Mouse (Mus musculus): ENCODE results near the gene Tmem191c. TPM values are rescaled to one million over a fixed set of nuclear protein-coding genes. Genes with fewer than 3 reads are reported as not detected.
"Not testable (repeated sequence)": the region's sequence is repeated elsewhere in the genome, so short reads cannot be mapped to it uniquely, and the experiment has no call there.

Tmem191c gene
- 9.2 and 19.0 TPM in 2 replicates for total RNA-seq (2014; fragmentation: Nextera tagmentation)
- total RNA-seq (2017), result 0.33 and 2.3 TPM in 2 replicates

DNA sequence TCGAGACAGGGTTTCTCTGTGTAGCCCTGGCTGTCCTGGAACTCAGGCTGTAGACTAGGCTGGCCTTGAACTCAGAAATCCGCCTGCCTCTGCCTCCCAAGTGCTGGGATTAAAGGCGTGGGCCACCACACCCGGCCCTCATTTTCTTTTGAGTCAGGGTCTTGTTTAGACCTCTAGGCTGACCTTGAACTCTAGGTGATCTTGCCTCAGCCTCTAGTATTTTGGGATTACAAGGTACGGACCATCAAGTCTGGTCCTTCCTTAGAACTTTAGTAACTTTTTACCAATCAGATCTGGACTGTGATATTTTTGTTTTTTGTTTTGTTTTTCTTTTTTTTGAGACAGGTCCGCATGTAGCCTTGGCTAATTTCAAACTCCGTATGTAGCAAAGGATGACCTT, at the start of gene Tmem191c:
Tmem191c (plus strand) TSS at position 357 of the 400 bp plus-strand sequence.
- ATAC-seq (replicated peaks; ENCODE audit: low FRiP score, low TSS enrichment, poor library complexity, severe bottlenecking), result no peak

DNA sequence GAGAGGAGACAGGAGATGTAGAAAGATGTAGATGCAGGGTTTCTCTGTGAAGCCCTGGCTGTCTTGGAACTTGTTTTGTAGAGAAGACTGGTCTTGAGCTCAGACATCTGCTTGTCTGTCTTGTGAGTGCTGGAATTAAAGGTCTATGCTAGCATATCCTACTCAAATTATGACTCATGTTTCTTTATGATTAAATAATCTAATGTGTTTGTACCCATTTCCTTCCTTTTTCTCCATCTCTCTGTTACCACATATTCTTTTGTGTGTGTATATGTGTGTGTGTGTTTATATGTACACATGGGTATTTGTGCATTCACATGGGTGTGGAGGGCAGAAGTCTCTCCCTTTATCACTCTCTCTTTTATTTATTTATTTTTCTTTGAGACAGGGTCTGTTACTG, 49.4 kb upstream of the Tmem191c start:
- no peak for ATAC-seq (replicated peaks; ENCODE audit: low FRiP score, low TSS enrichment, poor library complexity, severe bottlenecking)

DNA sequence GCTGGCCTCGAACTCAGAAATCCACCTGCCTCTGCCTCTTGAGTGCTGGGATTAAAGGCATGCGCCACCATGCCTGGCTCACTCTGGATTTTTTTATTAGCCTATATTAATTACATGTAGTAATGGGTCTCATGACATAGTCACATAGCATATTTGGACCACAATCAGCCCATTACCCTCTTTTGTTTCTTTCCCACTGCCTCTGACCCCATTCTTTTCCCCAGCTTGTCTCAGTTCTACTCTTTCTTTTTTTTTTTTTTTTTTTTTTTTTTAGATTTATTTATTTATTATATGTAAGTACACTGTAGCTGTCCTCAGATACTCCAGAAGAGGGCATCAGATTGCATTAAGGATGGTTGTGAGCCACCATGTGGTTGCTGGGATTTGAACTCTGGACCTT, 44.4 kb upstream of the Tmem191c start:
- not testable (repeated sequence) for ATAC-seq (replicated peaks; ENCODE audit: low FRiP score, low TSS enrichment, poor library complexity, severe bottlenecking)

DNA sequence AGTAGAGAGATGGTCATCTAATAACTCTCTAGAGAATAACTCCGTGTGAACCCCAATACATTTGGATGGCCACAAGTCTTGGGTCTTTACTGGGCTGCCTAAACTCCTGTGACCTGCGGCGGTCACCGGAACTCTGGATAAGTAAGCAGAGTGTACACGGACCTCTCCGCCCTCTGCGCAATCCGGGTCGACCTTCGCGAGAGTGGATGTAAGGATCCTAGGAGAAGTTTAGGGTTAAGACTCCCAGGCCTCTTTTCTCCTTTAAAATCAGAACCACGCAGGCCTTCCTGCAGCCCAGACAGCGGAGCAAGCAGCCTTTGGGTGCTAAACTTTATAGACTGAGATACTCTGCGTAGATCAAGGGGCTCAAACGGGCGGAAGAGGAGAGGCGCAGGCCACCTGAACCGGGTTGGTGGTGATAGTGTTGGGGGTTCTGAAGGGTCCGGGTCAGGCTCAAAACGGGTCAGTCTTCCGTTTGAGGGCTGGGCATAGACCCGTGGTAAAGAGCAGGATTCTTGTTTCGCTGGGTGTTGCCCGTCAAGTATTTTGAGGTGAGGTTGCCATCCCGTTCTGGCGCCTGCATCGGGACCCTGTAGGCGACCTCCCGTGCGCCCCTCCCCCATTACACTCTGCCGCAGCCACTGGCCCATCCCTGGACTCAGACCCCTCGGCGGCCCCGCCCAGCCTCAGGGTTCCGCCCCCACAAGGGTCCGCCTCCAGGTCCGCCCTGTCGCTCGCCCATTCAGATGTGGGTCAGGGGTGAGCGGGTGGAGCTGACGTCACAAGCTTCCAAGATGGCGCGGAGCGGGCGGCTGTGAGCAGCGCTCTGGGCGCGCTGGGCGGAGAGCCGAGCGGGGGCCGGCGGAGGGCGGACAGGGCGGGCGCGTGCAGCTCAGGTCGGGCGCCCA, 42.8 kb upstream of the Tmem191c start, which contains the start of gene Hic2:
Hic2 (plus strand) TSS at position 779 of the 908 bp plus-strand sequence.
- peak; percentile 80 for ATAC-seq (replicated peaks; ENCODE audit: low FRiP score, low TSS enrichment, poor library complexity, severe bottlenecking)

DNA sequence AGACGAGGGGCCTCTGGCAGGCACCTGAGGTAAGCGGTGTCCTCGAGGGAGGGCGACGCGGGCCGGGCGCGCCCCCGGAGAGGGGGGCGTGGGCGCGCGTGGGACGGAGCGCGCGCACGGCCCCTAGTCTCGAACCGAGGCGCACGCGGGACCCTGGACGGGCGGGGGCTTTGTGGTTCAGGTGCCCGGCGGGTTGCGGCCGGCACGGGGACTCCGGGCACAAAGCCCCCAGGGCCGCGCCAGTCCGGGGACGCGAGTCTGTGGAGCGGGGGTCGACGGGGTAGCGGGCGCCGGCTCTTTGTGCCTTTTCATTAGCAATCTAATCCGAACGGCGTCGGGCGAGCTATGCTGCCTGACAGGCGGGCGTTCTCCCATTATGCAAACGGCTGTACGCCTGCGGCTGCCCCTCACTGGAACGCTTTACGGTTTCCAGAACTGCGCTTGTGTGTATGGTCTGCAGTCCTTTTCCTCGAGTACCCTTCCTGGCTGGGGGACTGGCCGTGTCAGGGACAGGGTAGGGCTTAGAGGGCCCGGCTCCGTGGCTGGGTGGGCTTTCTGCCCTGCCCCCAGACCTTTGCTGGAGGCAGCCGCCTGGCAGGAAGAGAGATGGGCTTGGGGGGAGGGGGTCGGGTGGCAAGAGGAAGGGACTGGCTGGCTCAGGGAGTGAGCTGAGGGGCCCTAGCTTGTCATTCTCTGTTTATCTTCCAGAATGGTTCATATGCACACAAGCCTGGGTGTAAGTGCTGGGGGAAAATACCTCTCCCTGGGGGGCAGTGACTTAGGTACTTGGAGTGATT, 42.0 kb upstream of the Tmem191c start:
- ATAC-seq (replicated peaks; ENCODE audit: low FRiP score, low TSS enrichment, poor library complexity, severe bottlenecking), result no peak

DNA sequence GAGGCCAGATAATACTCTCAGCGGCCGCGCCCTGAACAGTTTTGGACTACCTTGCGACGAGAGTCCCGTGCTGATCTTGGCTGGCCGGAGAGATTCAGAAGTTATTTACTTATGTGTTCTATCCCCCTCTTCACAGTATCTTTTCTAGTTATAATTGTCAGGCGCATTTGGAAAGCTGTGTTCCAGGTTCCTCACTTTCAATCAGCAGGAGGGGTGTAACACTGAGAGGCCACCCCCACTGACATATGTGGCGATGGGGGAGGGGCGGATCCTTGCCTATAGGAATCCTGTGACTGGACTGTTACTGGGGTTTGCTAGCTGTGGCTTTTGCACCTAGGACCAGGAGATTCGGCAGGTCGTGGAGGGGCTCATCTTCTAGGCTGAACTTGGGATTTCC, 41.4 kb upstream of the Tmem191c start:
- no peak for ATAC-seq (replicated peaks; ENCODE audit: low FRiP score, low TSS enrichment, poor library complexity, severe bottlenecking)

DNA sequence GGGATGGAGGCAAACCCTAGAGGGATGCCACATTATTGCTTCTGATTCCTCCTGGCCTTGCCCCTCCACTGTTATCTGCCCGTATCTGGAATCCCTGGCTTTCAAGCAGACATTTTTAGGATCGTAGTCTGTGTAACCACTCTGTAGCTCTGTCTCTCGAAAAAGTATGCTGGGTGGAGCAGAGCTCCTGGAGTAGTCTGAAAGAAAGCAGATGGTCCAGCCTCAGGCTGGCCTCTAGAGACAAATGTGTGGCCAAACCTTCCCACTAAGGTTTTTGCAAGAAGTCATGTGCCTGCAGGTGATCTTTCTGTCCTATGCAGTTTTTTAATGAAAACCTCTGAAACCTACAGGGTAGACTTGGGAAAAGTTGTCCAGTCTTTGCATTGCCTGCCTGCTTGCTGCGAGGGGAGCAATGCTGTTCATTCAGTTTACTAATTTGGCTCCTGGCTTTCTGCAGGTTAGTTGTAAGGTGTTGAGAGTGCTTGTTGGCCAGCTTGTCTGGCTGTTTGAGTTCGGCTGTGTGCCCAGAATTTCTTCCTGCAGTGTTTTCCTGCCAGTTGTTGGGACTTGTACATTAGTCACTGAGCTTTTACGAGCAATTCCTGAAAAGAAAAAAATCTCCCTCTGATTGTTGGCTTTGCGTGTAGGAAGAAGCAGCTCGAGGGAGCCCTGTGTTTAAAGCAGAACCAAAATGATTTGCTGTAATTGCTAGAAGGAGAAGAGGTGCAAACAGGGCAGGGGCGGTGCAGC, 40.8 kb upstream of the Tmem191c start:
- ATAC-seq (replicated peaks; ENCODE audit: low FRiP score, low TSS enrichment, poor library complexity, severe bottlenecking), result no peak

DNA sequence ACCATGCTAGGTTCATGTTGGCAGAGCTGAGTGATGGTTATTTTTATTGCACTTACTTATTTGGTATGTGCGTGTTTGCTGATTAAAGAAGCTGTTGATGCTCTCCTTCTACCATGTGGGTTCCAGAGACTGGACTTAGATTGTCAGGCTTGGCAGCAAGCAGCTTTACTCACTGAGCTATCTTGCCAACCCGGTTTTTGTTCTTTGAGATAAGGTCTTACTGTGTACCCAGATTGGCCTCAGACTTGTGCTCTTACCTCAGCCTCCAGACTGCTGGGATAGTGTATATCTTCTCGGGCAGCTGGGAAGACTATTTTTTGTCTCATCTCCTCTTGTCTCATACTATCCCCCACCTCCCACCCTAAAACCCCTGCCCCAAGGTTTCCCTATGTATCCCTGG, 38.2 kb upstream of the Tmem191c start:
- ATAC-seq (replicated peaks; ENCODE audit: low FRiP score, low TSS enrichment, poor library complexity, severe bottlenecking), result peak; percentile 84

DNA sequence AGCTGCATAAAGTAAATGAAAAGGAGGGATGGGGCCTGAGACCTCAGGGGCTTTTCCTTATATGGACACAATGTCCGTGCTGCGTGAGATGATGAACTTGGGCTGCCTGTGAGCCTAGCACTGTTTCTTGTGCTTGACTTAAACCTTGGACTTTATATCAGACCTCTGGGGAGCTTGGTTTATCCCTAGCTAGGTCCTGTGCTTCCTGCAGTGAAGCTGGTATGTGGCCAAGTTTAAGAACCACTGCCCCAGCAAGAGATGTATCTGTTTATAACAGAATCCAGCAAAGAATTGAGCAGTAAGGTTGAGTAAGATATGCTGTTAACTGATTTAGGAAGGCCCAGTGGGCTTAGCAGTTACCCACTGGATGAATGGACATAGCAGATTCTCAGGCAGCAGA, 36.5 kb upstream of the Tmem191c start:
- ATAC-seq (replicated peaks; ENCODE audit: low FRiP score, low TSS enrichment, poor library complexity, severe bottlenecking), result no peak

DNA sequence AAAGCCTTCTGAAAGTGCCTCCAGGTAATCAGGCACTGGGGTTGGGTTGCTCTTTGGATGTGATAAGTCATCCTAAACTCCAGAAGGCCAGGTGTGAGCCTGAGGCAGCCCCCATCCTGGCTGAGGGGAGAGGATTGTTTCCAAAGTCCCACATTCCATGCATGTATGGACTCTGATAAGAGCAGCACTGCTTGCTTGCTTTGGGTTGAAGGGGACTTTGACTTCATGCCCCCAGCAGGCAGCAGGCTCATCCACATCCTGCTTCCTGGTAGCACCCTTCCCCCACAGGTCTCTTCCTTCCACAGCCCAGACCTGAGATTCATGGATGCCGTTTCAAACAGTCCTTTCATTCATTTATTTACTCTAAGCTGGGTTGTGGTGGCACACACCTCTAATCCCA, 32.1 kb upstream of the Tmem191c start:
- no peak for ATAC-seq (replicated peaks; ENCODE audit: low FRiP score, low TSS enrichment, poor library complexity, severe bottlenecking)

DNA sequence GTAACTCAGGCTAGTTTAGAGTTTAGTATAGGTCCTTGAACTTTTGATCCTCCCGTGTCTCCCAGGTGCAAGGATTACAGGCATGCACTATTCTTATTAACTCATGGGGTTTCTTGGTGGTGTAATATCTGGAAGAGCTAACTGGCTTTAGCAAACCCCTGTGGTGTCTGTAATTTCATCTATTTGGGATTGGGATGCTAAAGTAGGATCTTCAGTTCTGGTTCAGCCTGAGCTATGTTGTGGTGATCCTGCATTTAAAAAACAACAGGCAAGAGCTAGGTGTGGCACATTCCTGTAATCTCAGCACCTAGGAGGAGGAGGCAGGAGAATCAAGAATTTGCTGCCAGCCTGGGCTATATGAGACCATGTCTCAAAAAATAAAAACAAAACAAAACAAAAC, 30.9 kb upstream of the Tmem191c start:
- ATAC-seq (replicated peaks; ENCODE audit: low FRiP score, low TSS enrichment, poor library complexity, severe bottlenecking), result no peak

DNA sequence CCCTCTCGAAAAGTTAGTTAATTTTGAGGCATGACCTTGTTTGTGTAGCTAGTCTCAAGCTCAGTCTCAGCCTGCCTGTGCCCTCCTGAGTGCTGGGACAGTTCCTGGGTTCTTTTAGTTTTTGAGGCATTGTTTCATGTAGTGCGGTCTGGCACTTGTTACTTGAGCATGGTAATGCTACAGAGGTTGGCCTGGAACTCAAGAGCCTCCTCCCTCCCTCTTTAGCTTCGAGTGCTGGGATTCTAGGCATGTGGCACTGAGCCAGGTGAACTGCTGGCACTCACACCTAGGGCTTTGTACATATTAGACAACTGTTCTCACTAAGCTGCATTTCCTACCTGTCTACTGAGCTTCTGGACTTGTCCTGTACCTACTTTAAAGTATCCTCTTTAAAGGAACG, 28.1 kb upstream of the Tmem191c start:
- ATAC-seq (replicated peaks; ENCODE audit: low FRiP score, low TSS enrichment, poor library complexity, severe bottlenecking), result no peak

DNA sequence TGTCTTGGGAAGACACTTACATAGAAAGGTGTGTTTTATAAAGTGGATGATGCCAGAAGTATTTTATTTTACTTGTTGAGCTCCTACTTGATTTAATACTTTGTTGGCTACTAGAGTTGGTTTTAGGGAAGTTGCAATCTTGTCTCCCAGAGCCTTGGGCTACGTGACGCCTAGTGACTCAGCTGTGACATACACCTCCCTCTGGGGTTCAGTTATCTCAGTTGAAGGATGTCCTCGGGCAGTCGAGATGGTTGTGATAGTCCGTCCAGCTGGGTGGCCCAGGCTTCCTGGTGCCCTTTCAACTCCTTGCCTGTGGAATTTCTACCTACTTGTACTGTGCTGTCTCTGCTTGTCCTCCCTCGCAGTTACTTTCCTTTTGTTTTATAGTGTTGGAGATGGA, 26.7 kb upstream of the Tmem191c start:
- ATAC-seq (replicated peaks; ENCODE audit: low FRiP score, low TSS enrichment, poor library complexity, severe bottlenecking), result peak; percentile 56

DNA sequence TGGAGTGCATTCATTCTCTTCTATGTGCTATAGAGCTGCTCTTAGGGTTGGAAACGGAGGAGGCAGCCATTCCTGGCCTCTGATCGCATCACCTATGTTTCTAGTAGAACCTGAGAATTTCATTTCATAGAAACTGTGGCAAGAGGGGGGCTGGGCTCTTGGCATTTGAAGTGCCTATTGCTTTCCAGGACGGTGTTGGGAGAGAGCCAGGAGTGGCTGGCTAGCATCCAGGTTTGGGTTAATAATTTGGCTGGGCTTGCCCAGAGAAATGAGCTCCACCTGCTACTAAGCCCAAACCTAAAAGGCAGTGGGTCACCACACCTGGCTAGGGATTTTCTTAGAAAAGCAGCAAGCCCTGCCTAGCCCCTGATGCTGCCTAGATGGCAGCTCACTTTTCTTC, 24.3 kb upstream of the Tmem191c start:
- peak; percentile 19; the same call in 1 of the 2 replicates for ATAC-seq (replicated peaks; ENCODE audit: low FRiP score, low TSS enrichment, poor library complexity, severe bottlenecking)

DNA sequence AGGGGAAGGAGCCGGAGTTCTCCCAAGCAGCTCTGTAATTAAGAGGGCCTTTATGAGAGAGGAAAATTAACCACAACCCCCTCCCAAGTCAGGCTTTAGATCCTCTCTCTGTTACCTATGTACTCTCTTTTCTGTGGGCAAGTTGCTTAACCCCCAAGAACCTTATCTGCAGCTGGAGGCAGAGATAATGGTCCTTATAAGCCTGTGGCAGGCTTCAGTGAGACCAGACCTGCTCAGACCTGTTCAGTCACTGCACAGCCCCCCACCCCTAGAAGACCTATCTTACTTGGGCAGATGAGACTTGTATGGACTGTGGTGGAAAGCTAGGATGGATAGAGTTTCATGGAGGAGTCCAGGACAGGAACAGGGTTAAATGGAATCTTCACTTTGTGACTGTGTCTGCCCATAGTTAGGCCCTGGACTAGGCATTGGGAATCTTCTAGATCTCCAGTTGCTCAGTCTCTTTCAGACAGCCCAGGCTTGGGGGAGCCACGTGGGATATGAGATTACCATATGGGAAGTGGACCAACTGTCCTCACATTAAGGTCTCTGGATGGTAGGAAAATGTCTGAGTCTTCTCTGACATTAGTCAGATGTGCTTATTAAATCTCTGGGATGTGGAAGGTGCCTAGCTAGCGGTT, 23.7 kb upstream of the Tmem191c start:
- ATAC-seq (replicated peaks; ENCODE audit: low FRiP score, low TSS enrichment, poor library complexity, severe bottlenecking), result peak; percentile 72

DNA sequence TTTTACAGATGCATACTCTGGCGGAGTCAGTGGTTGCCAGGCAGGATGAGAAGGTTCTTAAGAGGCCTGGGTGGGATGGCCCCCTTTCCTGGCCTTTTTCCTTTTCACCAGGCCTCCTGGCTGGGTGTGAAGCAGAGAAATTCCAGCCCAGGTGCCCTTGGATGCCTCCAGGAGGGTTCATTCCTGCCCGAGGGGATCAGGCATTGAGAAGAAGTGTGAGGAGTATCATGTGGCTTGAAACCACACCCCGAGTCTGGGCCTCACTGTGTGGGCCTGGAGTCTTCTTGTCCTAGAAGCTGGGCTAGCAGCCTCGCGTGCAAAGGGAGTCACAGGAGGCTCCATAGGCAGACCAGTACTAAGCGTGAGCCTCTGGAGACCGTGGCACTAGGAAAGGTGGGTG, 23.0 kb upstream of the Tmem191c start:
- no peak for ATAC-seq (replicated peaks; ENCODE audit: low FRiP score, low TSS enrichment, poor library complexity, severe bottlenecking)

DNA sequence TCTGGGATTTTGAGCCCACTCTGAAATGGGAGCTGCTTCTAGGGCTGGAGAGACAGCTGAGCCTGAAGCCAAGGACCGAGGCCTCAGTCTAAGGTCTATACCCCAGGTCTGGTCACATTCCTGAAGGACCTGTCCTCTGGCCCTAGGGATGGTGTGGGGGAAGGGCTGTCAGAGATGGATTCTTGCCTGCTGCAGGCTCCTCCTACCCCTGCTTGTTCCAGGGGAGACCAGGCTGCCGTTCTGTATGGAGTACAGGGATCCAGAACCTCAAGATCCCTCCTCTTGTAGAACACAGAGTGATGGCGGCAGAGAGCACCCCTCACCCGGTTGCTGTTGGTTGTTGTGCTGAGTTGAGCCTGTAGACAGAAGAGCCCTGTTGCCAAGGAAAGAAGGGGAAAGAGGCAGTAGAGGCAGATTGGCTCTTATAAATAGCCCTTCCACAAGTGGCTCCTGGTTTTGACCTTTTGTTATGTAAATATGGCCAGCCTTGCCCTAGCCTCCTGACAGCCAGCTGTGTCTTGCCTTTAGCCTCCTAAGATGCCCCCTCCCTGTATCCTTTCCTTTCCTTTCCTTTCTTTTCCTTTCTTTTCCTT, 21.8 kb upstream of the Tmem191c start:
- no peak for ATAC-seq (replicated peaks; ENCODE audit: low FRiP score, low TSS enrichment, poor library complexity, severe bottlenecking)

DNA sequence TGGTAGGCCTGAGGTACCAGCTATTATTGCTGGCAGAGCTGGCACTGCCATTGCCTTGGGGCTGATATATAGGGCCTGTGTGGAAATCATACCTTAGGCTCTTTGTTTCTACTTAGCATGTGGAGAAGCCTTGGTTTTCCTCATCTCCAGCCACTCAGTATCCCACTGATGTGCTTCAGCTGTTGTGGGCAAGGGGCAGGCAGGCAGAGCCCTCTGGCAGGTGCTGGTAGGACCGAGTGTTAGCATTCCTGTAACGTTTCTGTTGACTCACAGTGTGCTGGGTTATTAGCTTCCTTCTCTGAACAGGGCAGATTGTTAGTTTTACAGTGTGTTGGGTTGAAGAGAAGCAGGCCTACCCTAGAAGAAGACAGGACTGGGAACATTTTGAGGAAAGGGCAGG, 20.6 kb upstream of the Tmem191c start:
- no peak for ATAC-seq (replicated peaks; ENCODE audit: low FRiP score, low TSS enrichment, poor library complexity, severe bottlenecking)

DNA sequence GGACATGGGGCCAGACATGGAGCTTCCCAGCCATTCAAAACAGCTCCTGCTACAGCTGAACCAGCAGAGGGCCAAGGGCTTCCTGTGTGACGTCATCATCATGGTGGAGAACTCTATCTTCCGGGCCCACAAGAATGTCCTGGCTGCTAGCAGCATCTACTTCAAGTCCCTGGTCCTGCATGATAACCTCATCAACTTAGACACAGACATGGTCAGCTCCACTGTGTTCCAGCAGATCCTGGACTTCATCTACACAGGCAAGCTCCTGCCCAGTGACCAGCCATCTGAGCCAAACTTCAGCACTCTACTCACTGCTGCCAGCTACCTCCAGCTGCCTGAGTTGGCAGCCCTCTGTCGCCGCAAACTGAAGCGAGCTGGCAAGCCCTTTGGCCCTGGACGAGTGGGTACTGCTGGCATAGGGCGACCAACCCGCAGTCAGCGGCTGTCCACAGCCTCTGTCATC, 18.5 kb upstream of the Tmem191c start:
- ATAC-seq (replicated peaks; ENCODE audit: low FRiP score, low TSS enrichment, poor library complexity, severe bottlenecking), result peak; percentile 63
